Mouse (Mus musculus) T-helper 17 cell (primary cell): ENCODE data around the gene Sgsm3.

ENCODE experiments used
- in situ Hi-C, 2 experiments: fragments of 300-600 bp; cut with MboI, MseI; formaldehyde crosslinking; loops; 1 replicate in 1 of 2; 2 replicates in 1 of 2; pipeline ENCODE4 v1.15.1; 2025; ENCODE audit warnings: high pct_unique_total_duplicates in 2 of 2

The Sgsm3 gene

GRCm38 (mm10) chr15:81022437-81022836, 44.9 kb downstream of the Sgsm3 start:
- in situ Hi-C loops, result no loop called here

GRCm38 (mm10) chr15:81023842-81024241, 46.3 kb downstream of the Sgsm3 start:
- in situ Hi-C loops, result no loop called here

- in situ Hi-C loops, result no loop called here
Measured at GRCm38 (mm10) chr15:81026901-81027300, 49.3 kb downstream of the Sgsm3 start.

- in situ Hi-C loops, result no loop called here
Measured at GRCm38 (mm10) chr15:81027378-81028173, 50.0 kb downstream of the Sgsm3 start.

- in situ Hi-C loops, result no loop called here
Measured at GRCm38 (mm10) chr15:81030891-81031425, 53.4 kb downstream of the Sgsm3 start.

GRCm38 (mm10) chr15:81031611-81032010, 54.0 kb downstream of the Sgsm3 start:
- in situ Hi-C loops, result no loop called here

GRCm38 (mm10) chr15:81032941-81033629, 55.5 kb downstream of the Sgsm3 start:
- in situ Hi-C loops, result no loop called here

- in situ Hi-C loops, result no loop called here
Measured at GRCm38 (mm10) chr15:81034119-81034518, 56.6 kb downstream of the Sgsm3 start.

GRCm38 (mm10) chr15:81035417-81036162, 58.0 kb downstream of the Sgsm3 start:
- in situ Hi-C loops, result no loop called here

GRCm38 (mm10) chr15:81038419-81038818, 60.9 kb downstream of the Sgsm3 start:
- in situ Hi-C loops, result no loop called here

GRCm38 (mm10) chr15:81041767-81042166, 64.2 kb downstream of the Sgsm3 start:
- in situ Hi-C loops, result no loop called here

- in situ Hi-C loops, result no loop called here
Measured at GRCm38 (mm10) chr15:81042276-81042931, 64.8 kb downstream of the Sgsm3 start.

- in situ Hi-C loops, result no loop called here
Measured at GRCm38 (mm10) chr15:81044446-81044845, 66.9 kb downstream of the Sgsm3 start.

GRCm38 (mm10) chr15:81045336-81045735, 67.8 kb downstream of the Sgsm3 start:
- in situ Hi-C loops, result no loop called here

- in situ Hi-C loops, result no loop called here
Measured at GRCm38 (mm10) chr15:81046061-81046460, 68.5 kb downstream of the Sgsm3 start.

- in situ Hi-C loops, result no loop called here
Measured at GRCm38 (mm10) chr15:81047497-81047896, 69.9 kb downstream of the Sgsm3 start.

GRCm38 (mm10) chr15:81049401-81050053, 72.0 kb downstream of the Sgsm3 start:
- in situ Hi-C loops, result no loop called here

- in situ Hi-C loops, result no loop called here
Measured at GRCm38 (mm10) chr15:81050488-81050887, 72.9 kb downstream of the Sgsm3 start.

- in situ Hi-C loops, result no loop called here
Measured at GRCm38 (mm10) chr15:81052491-81052890, 74.9 kb downstream of the Sgsm3 start.

GRCm38 (mm10) chr15:81055488-81055887, 77.9 kb downstream of the Sgsm3 start:
- in situ Hi-C loops, result no loop called here

GRCm38 (mm10) chr15:81057736-81058135, 80.2 kb downstream of the Sgsm3 start:
- in situ Hi-C loops, result no loop called here
